Mouse (Mus musculus): ENCODE results near the gene Cys1.

DNA sequence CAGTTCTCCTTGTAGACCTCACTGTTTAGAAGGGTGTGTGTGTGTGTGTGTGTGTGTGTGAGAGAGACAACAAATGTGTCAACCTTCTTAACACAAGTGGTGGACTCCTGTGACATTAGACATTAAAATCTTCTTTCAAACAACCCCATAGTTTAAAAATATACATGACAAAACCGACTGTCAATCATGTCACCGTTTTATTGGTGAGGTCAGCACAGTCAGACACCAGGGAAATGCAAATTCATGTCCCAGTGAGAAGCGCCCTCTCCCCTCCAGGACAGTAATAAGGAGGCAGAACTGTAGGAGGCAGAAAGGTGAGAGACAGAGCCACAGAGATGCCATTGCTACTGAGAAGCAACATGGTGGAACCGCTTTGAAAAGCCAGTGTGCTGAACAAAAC is 49.2 kb downstream of the Cys1 start:
- TF ChIP-seq POLR2A (IDR thresholded peaks at IDR 0.05; ENCODE audit: control insufficient read depth, extremely low read depth, insufficient read depth, low read length, poor library complexity) (no peak), CTCF (IDR thresholded peaks at IDR 0.05; ENCODE audit: borderline replicate concordance, control insufficient read depth, extremely low read depth, insufficient read depth, low read length, poor library complexity) (no peak)

Measured in thymus, adult 2 months (tissue).